Mouse (Mus musculus) midbrain, embryonic 15.5 days (tissue): ENCODE data around the gene Kcnk16. TPM values are rescaled to one million over a fixed set of nuclear protein-coding genes. Genes with fewer than 3 reads are reported as not detected.
"Not testable (repeated sequence)": the region's sequence is repeated elsewhere in the genome, so short reads cannot be mapped to it uniquely, and the experiment has no call there.

Experiments used
- ATAC-seq: fragments of 200-750 bp; cut with Nextera tagmentation; replicated peaks from 2 replicates; pipeline ENCODE4 v1.8.0; 2017; ENCODE audit warnings: moderate TSS enrichment
- H3K27ac ChIP-seq: fragments of 300-500 bp; sonication (generic); 2 replicates; pipeline ENCODE4 v1.5.1; 2015; ENCODE audit warnings: mild to moderate bottlenecking, inconsistent platforms
- H3K27me3 ChIP-seq: fragments of 300-500 bp; sonication (generic); replicated peaks from 2 replicates; pipeline ENCODE4 v1.6.1; 2015; ENCODE audit warnings: inconsistent platforms
- H3K36me3 ChIP-seq: fragments of 300-500 bp; sonication (generic); replicated peaks from 2 replicates; pipeline ENCODE4 v1.6.1; 2015; ENCODE audit warnings: inconsistent platforms
- H3K4me1 ChIP-seq: fragments of 300-500 bp; sonication (generic); 2 replicates; pipeline ENCODE4 v1.6.1; 2015; ENCODE audit warnings: inconsistent platforms
- H3K4me2 ChIP-seq: fragments of 300-500 bp; sonication (generic); 2 replicates; pipeline ENCODE4 v1.6.1; 2015; ENCODE audit warnings: inconsistent platforms, mild to moderate bottlenecking, moderate library complexity
- H3K4me3 ChIP-seq: fragments of 300-500 bp; sonication (generic); 2 replicates; pipeline ENCODE4 v1.5.1; 2015; ENCODE audit warnings: mild to moderate bottlenecking, inconsistent platforms
- H3K9ac ChIP-seq: fragments of 300-500 bp; sonication (generic); 2 replicates; pipeline ENCODE4 v1.6.1; 2015; ENCODE audit warnings: mild to moderate bottlenecking, inconsistent platforms
- H3K9me3 ChIP-seq: fragments of 300-500 bp; sonication (generic); 2 replicates; pipeline ENCODE4 v1.6.1; 2016; ENCODE audit warnings: inconsistent platforms
- WGBS: fragments of 180-500 bp; shearing (Covaris S2); methylation state at CpG from one replicate; pipeline ENCODE4 v1.1.7; 2015; ENCODE audit warnings: mixed read lengths; 5-methylcytosine and 5-hydroxymethylcytosine counted together
- polyA plus RNA-seq: library from polyadenylated mRNA; unstranded; fragments of >200 nt; fragmentation: Nextera tagmentation; extraction: Ambion mirVana; gene quantifications from 2 replicates; pipeline ENCODE4 v1.2.1, GENCODE M21; 2015

The Kcnk16 gene
- polyA plus RNA-seq: 0.17 TPM in 1 of 2 replicates, not detected in the other

DNA sequence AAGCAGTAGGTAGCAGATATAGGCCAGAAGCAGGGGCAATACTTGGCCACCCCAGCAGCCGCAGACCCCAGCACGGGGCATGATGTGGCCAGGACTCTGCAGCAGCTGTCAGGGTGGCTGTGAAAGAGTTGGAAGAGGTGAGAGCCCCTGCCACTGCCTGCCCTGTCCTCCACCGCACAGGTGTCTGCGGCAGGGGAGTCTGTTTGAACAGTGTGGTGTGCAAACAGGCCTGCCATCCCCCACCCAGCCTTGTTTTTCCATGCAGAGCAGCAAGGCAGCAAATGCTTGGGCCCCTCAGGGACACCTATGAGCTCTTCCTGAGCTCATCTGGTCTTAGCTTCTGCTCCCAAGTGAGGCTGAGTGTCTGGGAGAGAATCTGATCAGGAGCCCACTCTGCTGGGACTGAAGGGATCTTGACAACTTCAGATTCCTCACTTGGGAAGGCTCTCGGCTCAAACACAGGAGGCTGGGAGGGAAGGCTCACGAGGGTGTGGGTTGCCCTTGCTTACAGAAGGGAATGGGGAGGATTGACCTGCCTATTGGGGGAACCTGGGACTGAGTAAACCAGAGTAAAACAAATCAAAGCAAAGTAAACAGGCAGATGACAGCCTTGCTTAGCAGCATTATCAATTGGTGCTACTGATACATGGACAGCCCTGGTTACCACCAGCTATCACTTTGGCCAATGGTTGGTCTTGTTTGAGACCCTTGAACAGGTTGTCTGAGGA, at the start of gene Kcnk16:
Gene Kcnk16, minus strand, starts transcription at position 118 of the 728 bp plus-strand sequence.
- no peak within 1 kb of the TSS for H3K27ac ChIP-seq
- H3K27me3 ChIP-seq: no peaks in the 10 kb centered on the region
- no peak within 1 kb of the TSS for H3K4me2 ChIP-seq
- 0 out of 2 replicates have a peak, but pooled peaks cover 2% of the 10 kb centered on the region for H3K9me3 ChIP-seq
- H3K36me3 ChIP-seq: no peaks in the 10 kb centered on the region
- no peak within 1 kb of the TSS for H3K9ac ChIP-seq
- ATAC-seq: no peak
- 83% methylated on average over 6 of the region's 6 CpGs for WGBS
- no peak within 1 kb of the TSS for H3K4me3 ChIP-seq
- no peaks in the 10 kb centered on the region for H3K4me1 ChIP-seq

- 63% methylated on average over 1 of the region's 1 CpGs for WGBS
- Histone ChIP-seq H3K36me3 (0 out of 2 replicates have a peak, but pooled peaks cover 7% of the 10 kb centered on the region), H3K9me3 (no peaks in the 10 kb centered on the region), H3K27ac (no peak overlapping the region), H3K27me3 (no peaks in the 10 kb centered on the region), H3K4me1 (no peaks in the 10 kb centered on the region), H3K4me2 (no peak overlapping the region), H3K9ac (no peak overlapping the region), H3K4me3 (no peak overlapping the region)
- ATAC-seq: no peak
These were observed 46.1 kb upstream of the Kcnk16 start for GRCm38 (mm10) chr14:20315137-20315536.

DNA sequence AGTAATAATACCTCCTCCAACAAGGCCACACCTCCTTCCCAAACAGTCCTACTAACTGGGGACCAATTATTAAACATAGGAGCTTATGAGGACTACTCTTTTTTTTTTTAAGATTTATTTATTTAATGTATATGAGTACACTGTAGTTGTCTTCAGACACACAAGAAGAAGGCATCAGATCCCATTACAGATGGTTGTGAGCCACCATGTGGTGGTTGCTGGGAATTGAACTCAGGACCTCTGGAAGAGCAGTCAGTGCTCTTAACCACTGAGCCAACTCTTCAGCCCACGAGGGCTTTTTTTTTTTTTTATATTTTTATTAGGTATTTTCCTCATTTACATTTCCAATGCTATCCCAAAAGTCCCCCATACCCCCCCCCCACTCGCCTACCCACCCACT, 36.1 kb upstream of the Kcnk16 start:
- H3K4me1 ChIP-seq, H3K27ac ChIP-seq, H3K9ac ChIP-seq, H3K36me3 ChIP-seq, H3K27me3 ChIP-seq, ATAC-seq, H3K4me2 ChIP-seq, H3K4me3 ChIP-seq, H3K9me3 ChIP-seq: not testable (repeated sequence)
- WGBS: 63% methylated on average over 2 of the region's 2 CpGs

DNA sequence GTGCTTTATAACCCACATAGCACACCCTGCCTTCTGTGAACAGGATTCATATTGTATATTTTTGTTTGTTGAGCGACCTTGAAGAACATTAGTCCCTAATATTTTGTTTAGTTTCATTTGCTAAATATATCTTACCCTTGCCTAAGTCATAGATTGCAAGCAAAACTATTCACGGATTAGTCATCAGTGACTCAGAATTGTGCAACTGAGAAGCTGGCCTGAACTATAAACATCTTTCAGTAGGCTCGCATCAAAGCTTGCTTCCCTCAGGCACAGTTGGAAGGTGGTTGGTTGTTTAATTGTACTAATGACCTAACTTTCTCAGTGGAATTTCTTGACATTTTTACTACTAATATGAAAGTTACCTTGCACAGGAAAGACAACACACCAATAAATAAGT, 29.1 kb upstream of the Kcnk16 start:
- no peak for ATAC-seq
- 89% methylated on average over 3 of the region's 3 CpGs for WGBS
- H3K27ac ChIP-seq: no peak overlapping the region

GRCm38 (mm10) chr14:20297616-20298015, 28.6 kb upstream of the Kcnk16 start:
- Histone ChIP-seq H3K36me3 (no peaks in the 10 kb centered on the region), H3K9ac (no peak overlapping the region), H3K4me3 (no peak overlapping the region), H3K4me2 (no peak overlapping the region), H3K4me1 (peaks cover 6% of the 10 kb centered on the region), H3K27ac (no peak overlapping the region), H3K27me3 (no peaks in the 10 kb centered on the region), H3K9me3 (no peaks in the 10 kb centered on the region)
- 82% methylated on average over 3 of the region's 3 CpGs for WGBS
- ATAC-seq: no peak

More for the DNA sequence above, 29.1 kb upstream of the Kcnk16 start:
- Histone ChIP-seq H3K4me3 (no peak overlapping the region), H3K4me2 (no peak overlapping the region), H3K27me3 (no peaks in the 10 kb centered on the region), H3K36me3 (no peaks in the 10 kb centered on the region), H3K9me3 (no peaks in the 10 kb centered on the region), H3K9ac (no peak overlapping the region), H3K4me1 (peaks cover 6% of the 10 kb centered on the region)

DNA sequence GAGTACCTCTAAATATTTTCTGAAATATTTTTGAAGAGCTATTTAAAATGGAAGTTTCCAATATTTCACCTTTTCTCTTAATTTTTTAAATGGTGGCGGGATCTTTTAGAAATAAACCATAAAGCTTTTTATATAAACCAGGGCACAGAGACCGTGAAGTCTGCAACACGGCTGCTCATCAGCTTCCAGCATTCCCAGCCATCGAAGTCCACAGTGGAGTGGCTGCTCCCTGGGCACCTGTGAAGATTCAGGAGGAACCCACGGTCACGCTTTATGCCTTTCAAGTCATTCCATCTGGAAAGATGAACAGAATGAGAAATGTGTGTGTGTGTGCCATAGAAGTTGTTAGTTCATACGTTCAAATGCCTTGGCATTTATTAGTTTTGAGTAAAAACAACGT, 25.9 kb upstream of the Kcnk16 start:
- peak overlapping the region; percentile 51 for H3K4me3 ChIP-seq
- peak; percentile 41; the same call in 1 of the 2 replicates for ATAC-seq
- H3K4me2 ChIP-seq: peak overlapping the region; percentile 57
- H3K4me1 ChIP-seq: peaks cover 6% of the 10 kb centered on the region
- no peaks in the 10 kb centered on the region for H3K27me3 ChIP-seq
- H3K36me3 ChIP-seq: no peaks in the 10 kb centered on the region
- H3K27ac ChIP-seq: no peak overlapping the region
- 49% methylated on average over 8 of the region's 8 CpGs for WGBS
- no peaks in the 10 kb centered on the region for H3K9me3 ChIP-seq
- peak overlapping the region; percentile 38 for H3K9ac ChIP-seq

DNA sequence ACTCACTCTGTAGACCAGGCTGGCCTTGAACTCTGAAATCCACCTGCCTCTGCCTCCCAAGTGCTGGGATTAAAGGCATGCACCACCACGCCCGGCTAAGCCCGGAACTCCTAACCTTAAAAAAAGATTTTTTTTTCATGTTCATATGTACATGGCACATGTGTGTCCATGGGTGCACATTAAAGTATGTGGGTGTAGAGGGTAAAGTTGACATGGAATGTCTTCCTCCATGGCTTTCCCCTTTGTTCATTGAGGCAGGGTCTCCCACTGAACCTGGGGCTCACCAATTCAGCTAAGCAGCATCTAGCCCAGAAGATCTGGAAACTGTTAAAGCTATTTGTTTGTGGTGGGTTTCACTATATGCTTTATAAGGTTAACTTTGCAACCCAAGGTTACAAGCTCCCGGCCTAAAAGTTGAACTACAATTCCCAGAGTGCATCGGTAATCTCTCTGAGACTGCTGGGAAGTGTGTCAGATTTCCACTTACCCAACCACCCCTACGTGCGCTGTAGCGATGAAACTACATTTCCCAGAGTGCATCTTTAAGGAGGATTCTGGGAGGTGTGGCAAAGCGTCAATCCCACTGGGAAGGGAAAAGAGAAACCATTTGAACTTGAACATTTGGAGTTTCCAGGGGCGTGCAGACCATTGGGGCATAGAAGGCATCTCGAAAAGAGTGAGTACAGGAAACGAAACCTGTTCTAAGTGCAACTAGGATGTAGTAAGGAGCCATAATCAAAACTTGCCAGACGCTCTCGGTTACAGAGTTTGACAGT, 25.3 kb upstream of the Kcnk16 start, which contains the start of gene Nudt13:
Gene Nudt13, plus strand, starts transcription at position 581 of the 776 bp plus-strand sequence.
- Histone ChIP-seq H3K4me2 (peak within 1 kb of the TSS; percentile 57), H3K4me1 (peaks cover 6% of the 10 kb centered on the region), H3K27ac (no peak within 1 kb of the TSS), H3K27me3 (no peaks in the 10 kb centered on the region), H3K9me3 (no peaks in the 10 kb centered on the region), H3K9ac (peak within 1 kb of the TSS; percentile 38), H3K36me3 (no peaks in the 10 kb centered on the region), H3K4me3 (peak within 1 kb of the TSS; percentile 51)
- ATAC-seq: peak; percentile 97
- 23% methylated on average over 14 of the region's 14 CpGs for WGBS

DNA sequence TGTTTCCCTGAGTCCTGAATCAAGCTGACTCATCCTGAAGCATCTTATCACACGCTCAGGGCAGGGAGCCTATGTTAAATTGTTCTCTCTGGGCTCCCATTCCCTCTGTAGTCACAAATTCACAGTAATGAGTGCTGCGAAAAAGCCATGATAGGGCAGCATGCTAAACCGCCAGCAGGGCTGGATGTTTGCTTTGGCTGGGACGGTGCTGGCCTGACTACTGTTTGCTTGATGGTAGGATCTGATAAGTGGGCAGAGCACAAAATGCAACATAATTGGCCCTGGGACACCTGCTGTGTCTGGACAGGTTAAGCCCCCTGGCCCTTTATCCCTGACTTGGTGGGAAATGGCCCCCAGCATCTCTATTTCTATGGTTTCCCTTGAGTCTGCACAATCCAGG, 22.4 kb upstream of the Kcnk16 start:
- Histone ChIP-seq H3K9me3 (no peaks in the 10 kb centered on the region), H3K9ac (no peak overlapping the region), H3K27me3 (no peaks in the 10 kb centered on the region), H3K4me3 (no peak overlapping the region), H3K27ac (no peak overlapping the region), H3K36me3 (no peaks in the 10 kb centered on the region), H3K4me1 (peaks cover 6% of the 10 kb centered on the region), H3K4me2 (no peak overlapping the region)
- no peak for ATAC-seq
- 53% methylated on average over 4 of the region's 4 CpGs for WGBS

DNA sequence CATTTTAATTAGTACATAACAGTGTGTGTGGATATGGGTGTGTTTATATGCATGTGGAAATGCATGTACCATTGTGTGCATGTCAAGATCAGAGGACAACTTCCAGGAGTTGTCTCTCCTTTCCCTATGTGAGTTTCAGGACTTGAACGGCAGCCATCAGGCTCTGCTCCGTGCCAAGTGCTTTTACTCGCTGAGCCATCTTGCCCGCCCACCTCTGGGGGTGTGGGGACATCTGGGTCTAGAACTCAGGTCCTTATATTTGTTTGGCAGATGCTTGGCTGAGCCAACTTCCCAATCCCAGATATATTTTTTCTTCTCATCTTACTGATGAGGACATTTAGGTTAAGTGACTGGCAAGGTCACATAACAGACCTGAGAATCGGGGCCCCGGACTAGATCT, 578 bp downstream of the Kcnk16 start:
- Histone ChIP-seq H3K4me1 (no peaks in the 10 kb centered on the region), H3K4me2 (no peak overlapping the region), H3K4me3 (no peak overlapping the region), H3K9ac (no peak overlapping the region), H3K9me3 (no peaks in the 10 kb centered on the region), H3K27me3 (no peaks in the 10 kb centered on the region), H3K36me3 (no peaks in the 10 kb centered on the region), H3K27ac (no peak overlapping the region)
- no peak for ATAC-seq
- whole genome bisulfite sequencing: 82% methylated on average over 6 of the region's 6 CpGs

GRCm38 (mm10) chr14:20262346-20262745, 6.7 kb downstream of the Kcnk16 start:
- no peak for ATAC-seq
- Histone ChIP-seq H3K4me1 (no peaks in the 10 kb centered on the region), H3K9me3 (no peaks in the 10 kb centered on the region), H3K4me3 (no peak overlapping the region), H3K4me2 (no peak overlapping the region), H3K27ac (no peak overlapping the region), H3K9ac (no peak overlapping the region), H3K27me3 (no peaks in the 10 kb centered on the region), H3K36me3 (no peaks in the 10 kb centered on the region)
- 84% methylated on average over 2 of the region's 4 CpGs for WGBS

- Histone ChIP-seq H3K27me3 (no peaks in the 10 kb centered on the region), H3K4me2 (no peak overlapping the region), H3K36me3 (no peaks in the 10 kb centered on the region), H3K9me3 (no peaks in the 10 kb centered on the region), H3K27ac (no peak overlapping the region), H3K4me1 (no peaks in the 10 kb centered on the region), H3K4me3 (no peak overlapping the region), H3K9ac (no peak overlapping the region)
- peak; percentile 86 for ATAC-seq
- 59% methylated on average over 8 of the region's 8 CpGs for WGBS
These were observed 10.6 kb downstream of the Kcnk16 start for GRCm38 (mm10) chr14:20258185-20259113.
